Mouse (Mus musculus) brain, embryonic 14.5 days (tissue): ENCODE measurements around the gene Itm2c.

Experiments used
- CTCF ChIP-seq: fragments of 200-500 bp; IDR thresholded peaks from 2 replicates; pipeline ENCODE4 v1.5.1; 2012; ENCODE audit warnings: inconsistent platforms, mild to moderate bottlenecking, moderate library complexity, borderline replicate concordance; ENCODE audit not compliant: insufficient read depth, insufficient read length; ENCODE audit errors: extremely low read depth
- POLR2A ChIP-seq: fragments of 200-500 bp; IDR thresholded peaks from 2 replicates; pipeline ENCODE4 v1.6.1; 2012; ENCODE audit warnings: mild to moderate bottlenecking, inconsistent platforms, borderline replicate concordance; ENCODE audit not compliant: poor library complexity, insufficient read depth, insufficient read length, severe bottlenecking; ENCODE audit errors: extremely low read depth

- TF ChIP-seq CTCF (no peak), POLR2A (no peak)
These were observed 22.9 kb downstream of the Itm2c start for GRCm38 (mm10) chr1:85916830-85917450.
